Mouse (Mus musculus): ENCODE measurements around the gene Lrrc4. TPM values are rescaled to one million over a fixed set of nuclear protein-coding genes. Genes with fewer than 3 reads are reported as not detected.

The Lrrc4 gene
- total RNA-seq, 2 experiments from 2014 or later, result 1.0 to 1.1 TPM

- no peak for DNase-seq
These were observed 102.3 kb downstream of the Lrrc4 start for GRCm38 (mm10) chr6:28729236-28729635.

GRCm38 (mm10) chr6:28724776-28725175 lies 106.8 kb downstream of the Lrrc4 start:
- DNase-seq, result no peak

GRCm38 (mm10) chr6:28723059-28723458 lies 108.5 kb downstream of the Lrrc4 start:
- DNase-seq, result no peak

GRCm38 (mm10) chr6:28720391-28721171 lies 111.0 kb downstream of the Lrrc4 start:
- no peak for DNase-seq

GRCm38 (mm10) chr6:28717845-28718237 lies 113.7 kb downstream of the Lrrc4 start:
- DNase-seq, result no peak

- no peak for DNase-seq
These were observed 114.2 kb downstream of the Lrrc4 start for GRCm38 (mm10) chr6:28717203-28717844.

GRCm38 (mm10) chr6:28710035-28710434 lies 121.5 kb downstream of the Lrrc4 start:
- DNase-seq, result no peak

- DNase-seq, result no peak
These were observed 124.5 kb downstream of the Lrrc4 start for GRCm38 (mm10) chr6:28706976-28707592.

GRCm38 (mm10) chr6:28706108-28706975 lies 125.2 kb downstream of the Lrrc4 start:
- DNase-seq, result no peak

- no peak for DNase-seq
These were observed 126.0 kb downstream of the Lrrc4 start for GRCm38 (mm10) chr6:28705384-28706107.

- DNase-seq, result no peak
These were observed 126.9 kb downstream of the Lrrc4 start for GRCm38 (mm10) chr6:28704612-28705011.

- no peak for DNase-seq
These were observed 134.3 kb downstream of the Lrrc4 start for GRCm38 (mm10) chr6:28697214-28697613.

GRCm38 (mm10) chr6:28692659-28693058 lies 138.9 kb downstream of the Lrrc4 start:
- no peak for DNase-seq

GRCm38 (mm10) chr6:28687776-28688175 lies 143.8 kb downstream of the Lrrc4 start:
- no peak for DNase-seq

- no peak for DNase-seq
These were observed 145.8 kb downstream of the Lrrc4 start for GRCm38 (mm10) chr6:28685745-28686144.

- DNase-seq, result no peak
These were observed 146.5 kb downstream of the Lrrc4 start for GRCm38 (mm10) chr6:28685052-28685451.

GRCm38 (mm10) chr6:28681521-28682457 lies 149.8 kb downstream of the Lrrc4 start:
- DNase-seq, result no peak

- DNase-seq, result no peak
These were observed 151.0 kb downstream of the Lrrc4 start for GRCm38 (mm10) chr6:28680537-28680936.

GRCm38 (mm10) chr6:28678896-28679295 lies 152.7 kb downstream of the Lrrc4 start:
- no peak for DNase-seq

GRCm38 (mm10) chr6:28674686-28675085 lies 156.9 kb downstream of the Lrrc4 start:
- DNase-seq, result no peak

Measured in gastrocnemius, postnatal 10 days (tissue).